Mouse (Mus musculus) ES-Bruce4 (cell line): ENCODE data around the gene Fut2. TPM values are rescaled to one million over a fixed set of nuclear protein-coding genes. Genes with fewer than 3 reads are reported as not detected.

Experiments used
- H3K27ac ChIP-seq: 2 replicates; pipeline ENCODE4 v1.5.1; 2012; ENCODE audit warnings: low read length, inconsistent platforms; ENCODE audit not compliant: insufficient read depth
- H3K27me3 ChIP-seq: 2 replicates; pipeline ENCODE4 v1.6.1; 2012; ENCODE audit warnings: mild to moderate bottlenecking, low read length, inconsistent platforms; ENCODE audit not compliant: control insufficient read depth, poor library complexity, insufficient read depth, severe bottlenecking
- H3K36me3 ChIP-seq: 2 replicates; pipeline ENCODE4 v1.6.1; 2012; ENCODE audit warnings: inconsistent platforms, mild to moderate bottlenecking, low read length, moderate library complexity; ENCODE audit not compliant: control insufficient read depth, poor library complexity, insufficient read depth, severe bottlenecking
- H3K4me1 ChIP-seq: one replicate; pipeline ENCODE4 v1.8.1; 2011; ENCODE audit warnings: low read length; ENCODE audit not compliant: control insufficient read depth, insufficient read depth
- H3K4me3 ChIP-seq: 2 replicates; pipeline ENCODE4 v1.5.1; 2011; ENCODE audit warnings: low read depth, mild to moderate bottlenecking, low read length
- H3K9ac ChIP-seq: 2 replicates; pipeline ENCODE4 v1.6.1; 2012; ENCODE audit warnings: low read depth, mild to moderate bottlenecking, inconsistent platforms; ENCODE audit not compliant: poor library complexity, severe bottlenecking
- H3K9me3 ChIP-seq: replicated peaks from 2 replicates; pipeline ENCODE4 v1.6.1; 2012; ENCODE audit warnings: mild to moderate bottlenecking, low read length, inconsistent platforms; ENCODE audit not compliant: control insufficient read depth, poor library complexity, insufficient read depth, severe bottlenecking
- CTCF ChIP-seq: IDR thresholded peaks from one replicate; pipeline ENCODE4 v1.8.1; 2011; ENCODE audit warnings: low read depth, low read length
- EP300 ChIP-seq: IDR thresholded peaks from 2 replicates; pipeline ENCODE4 v1.6.1; 2011; ENCODE audit warnings: low read depth, low read length; ENCODE audit not compliant: insufficient read depth
- POLR2A ChIP-seq: IDR thresholded peaks from one replicate; pipeline ENCODE4 v1.8.1; 2011; ENCODE audit warnings: low read length; ENCODE audit not compliant: insufficient read depth
- polyA plus RNA-seq: library from polyadenylated mRNA; stranded (reverse); fragments of >200 nt; gene quantifications from 2 replicates; pipeline ENCODE4 v1.2.4, GENCODE M21; 2011; ENCODE audit warnings: low read depth; ENCODE audit not compliant: missing spikeins, insufficient read depth, insufficient read length

The Fut2 gene
- polyA plus RNA-seq, 1 experiment = not detected

DNA sequence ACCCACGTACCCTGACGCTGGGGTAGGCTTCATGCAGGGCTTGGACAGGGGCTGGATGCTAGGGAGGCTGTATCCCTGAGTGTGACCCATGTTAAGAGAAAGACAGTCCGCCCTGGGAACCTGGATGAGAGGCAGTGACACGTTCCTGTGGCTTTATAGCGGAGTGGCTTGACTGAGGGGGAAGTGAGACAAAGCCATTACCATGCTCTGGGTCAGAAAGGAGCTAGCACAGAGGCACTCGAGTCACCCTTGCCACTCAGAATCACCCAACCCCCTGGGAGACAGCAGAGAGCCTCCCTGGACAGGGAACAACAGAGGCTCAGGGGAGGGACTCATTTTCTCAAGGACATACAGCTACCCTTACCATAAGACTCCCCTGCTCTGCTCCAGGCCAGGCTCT lies 22.9 kb upstream of the Fut2 start:
- Histone ChIP-seq H3K4me3 (no peak overlapping the region), H3K9ac (no peak overlapping the region), H3K27ac (no peak overlapping the region), H3K36me3 (no peaks in the 10 kb centered on the region), H3K9me3 (no peaks in the 10 kb centered on the region), H3K27me3 (no peaks in the 10 kb centered on the region), H3K4me1 (peaks cover 4% of the 10 kb centered on the region)
- TF ChIP-seq POLR2A (no peak), EP300 (no peak), CTCF (no peak)

- Histone ChIP-seq H3K9me3 (no peaks in the 10 kb centered on the region), H3K4me1 (no peaks in the 10 kb centered on the region), H3K27ac (no peak overlapping the region), H3K36me3 (no peaks in the 10 kb centered on the region), H3K4me3 (no peak overlapping the region), H3K9ac (no peak overlapping the region), H3K27me3 (no peaks in the 10 kb centered on the region)
- TF ChIP-seq CTCF = no peak
- no peak for TF ChIP-seq EP300
- no peak for TF ChIP-seq POLR2A
These were observed 20.6 kb upstream of the Fut2 start for GRCm38 (mm10) chr7:45686841-45687240.

DNA sequence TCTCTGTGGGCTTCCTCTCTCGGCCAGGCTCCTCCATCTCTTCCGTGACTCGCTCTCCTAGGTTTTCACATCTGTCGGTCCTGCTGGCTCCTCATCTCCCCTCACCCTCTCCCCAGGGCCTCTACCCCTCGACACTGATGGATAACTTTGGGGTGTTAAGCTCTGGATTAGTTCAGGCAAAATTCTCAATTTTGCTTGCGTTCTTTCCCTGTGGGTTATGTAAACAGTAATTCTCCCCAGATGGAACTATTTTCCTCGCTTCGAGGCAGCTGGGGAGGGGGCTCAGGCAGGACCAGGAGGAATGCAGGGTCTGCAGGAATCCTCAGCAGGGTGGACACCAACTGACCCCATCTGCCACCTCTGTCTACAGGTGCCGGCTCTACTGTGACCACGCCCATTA lies 19.6 kb upstream of the Fut2 start:
- H3K9me3 ChIP-seq = no peaks in the 10 kb centered on the region
- H3K4me3 ChIP-seq = no peak overlapping the region
- no peak for TF ChIP-seq CTCF
- no peak for TF ChIP-seq POLR2A
- no peak for TF ChIP-seq EP300
- no peak overlapping the region for H3K9ac ChIP-seq
- no peaks in the 10 kb centered on the region for H3K27me3 ChIP-seq
- H3K4me1 ChIP-seq = no peaks in the 10 kb centered on the region
- H3K36me3 ChIP-seq = no peaks in the 10 kb centered on the region
- no peak overlapping the region for H3K27ac ChIP-seq

GRCm38 (mm10) chr7:45683396-45684050 lies 17.3 kb upstream of the Fut2 start, which contains the start of gene Ntn5:
Gene Ntn5 (plus strand): TSS chr7:45684022.
- H3K9ac ChIP-seq = no peak within 1 kb of the TSS

GRCm38 (mm10) chr7:45682144-45683126 lies 16.2 kb upstream of the Fut2 start:
- TF ChIP-seq CTCF (peak; percentile 100), POLR2A (no peak), EP300 (peak; percentile 70; the same call in 1 of the 2 replicates)
- Histone ChIP-seq H3K9me3 (no peaks in the 10 kb centered on the region), H3K36me3 (no peaks in the 10 kb centered on the region), H3K27me3 (no peaks in the 10 kb centered on the region), H3K4me1 (no peaks in the 10 kb centered on the region), H3K27ac (0 out of 2 replicates have a peak overlapping the region, but pooled peaks have one; percentile 3), H3K4me3 (peak overlapping the region; percentile 48), H3K9ac (peak overlapping the region; percentile 19)

More at GRCm38 (mm10) chr7:45683396-45684050, 17.3 kb upstream of the Fut2 start, which contains the start of gene Ntn5:
- Histone ChIP-seq H3K36me3 (no peaks in the 10 kb centered on the region), H3K4me3 (no peak within 1 kb of the TSS), H3K27me3 (no peaks in the 10 kb centered on the region), H3K4me1 (no peaks in the 10 kb centered on the region), H3K9me3 (no peaks in the 10 kb centered on the region), H3K27ac (no peak within 1 kb of the TSS)
- TF ChIP-seq CTCF (no peak), EP300 (no peak), POLR2A (no peak)
